Mouse (Mus musculus) kidney, adult 2 months (tissue): ENCODE results near the gene Vwa8. TPM values are rescaled to one million over a fixed set of nuclear protein-coding genes. Genes with fewer than 3 reads are reported as not detected.

Experiments
- DNase-seq: peaks from one replicate; pipeline ENCODE4 v3.0.0; 2021
- H3K27ac ChIP-seq: fragments of 200-500 bp; 2 replicates; pipeline ENCODE4 v1.5.1; 2012; ENCODE audit warnings: low read depth, low read length, control low read depth, inconsistent platforms; ENCODE audit not compliant: insufficient read depth
- H3K27me3 ChIP-seq: fragments of 200-500 bp; replicated peaks from 2 replicates; pipeline ENCODE4 v1.6.1; 2012; ENCODE audit warnings: mild to moderate bottlenecking, moderate library complexity, low read length, inconsistent platforms; ENCODE audit not compliant: control insufficient read depth, insufficient read depth
- H3K36me3 ChIP-seq: fragments of 200-500 bp; 2 replicates; pipeline ENCODE4 v1.6.1; 2012; ENCODE audit warnings: mild to moderate bottlenecking, moderate library complexity, low read length, inconsistent platforms; ENCODE audit not compliant: control insufficient read depth, insufficient read depth
- H3K4me1 ChIP-seq: fragments of 200-500 bp; 2 replicates; pipeline ENCODE4 v1.6.1; 2011; ENCODE audit warnings: low read length; ENCODE audit not compliant: control insufficient read depth, insufficient read depth
- H3K4me3 ChIP-seq: fragments of 200-500 bp; 2 replicates; pipeline ENCODE4 v1.5.1; 2011; ENCODE audit warnings: mild to moderate bottlenecking, low read depth, low read length, control low read depth; ENCODE audit not compliant: insufficient read depth
- CTCF ChIP-seq: fragments of 200-500 bp; conservative IDR thresholded peaks from 2 replicates; pipeline ENCODE4 v1.5.1; 2011; ENCODE audit warnings: low read depth, mild to moderate bottlenecking, control low read depth, low read length, moderate library complexity, mixed read lengths; ENCODE audit not compliant: insufficient read depth, insufficient read length
- POLR2A ChIP-seq: fragments of 200-500 bp; IDR thresholded peaks from one replicate; pipeline ENCODE4 v1.6.1; 2011; ENCODE audit warnings: low read depth, low read length, control low read depth
- WGBS: fragments of 180-500 bp; shearing (Covaris S2); methylation state at CpG from one replicate; pipeline ENCODE4 v1.1.7; 2018; 5-methylcytosine and 5-hydroxymethylcytosine counted together
- polyA plus RNA-seq: library from polyadenylated mRNA; depleted of rRNA; stranded (reverse); fragments of >200 nt; gene quantifications from 2 replicates; pipeline ENCODE4 v1.2.3, GENCODE M21; 2012

Gene Vwa8
- polyA plus RNA-seq, 1 experiment: 78.0 TPM

DNA sequence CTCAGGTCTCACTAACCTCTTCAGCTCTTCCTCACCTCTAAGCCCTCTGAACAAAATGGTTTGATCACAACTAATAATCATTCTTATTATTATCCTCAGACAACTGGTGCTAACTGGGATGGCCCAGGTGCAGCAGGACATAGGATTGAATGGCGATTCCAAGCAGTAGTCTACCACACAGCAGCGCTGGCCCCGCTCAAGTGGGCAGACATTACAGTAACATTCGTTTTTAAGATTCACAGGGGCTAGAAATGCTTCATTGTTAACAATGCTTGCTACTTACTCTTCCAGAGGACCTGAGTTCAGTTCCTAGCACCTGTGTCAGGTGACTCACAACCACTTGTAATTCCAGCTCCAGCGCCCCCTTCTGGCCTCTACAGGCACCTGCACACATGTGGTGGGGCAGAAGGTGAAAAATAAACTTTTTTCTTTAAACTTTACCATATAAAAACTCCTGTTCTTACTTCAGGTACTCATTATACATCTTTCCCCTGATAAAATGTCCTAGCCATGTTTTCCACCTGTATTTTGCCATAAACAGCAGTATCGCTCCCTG lies 290.3 kb downstream of the Vwa8 start:
- 93% methylated on average over 6 of the region's 6 CpGs for WGBS
- H3K27ac ChIP-seq: no peak overlapping the region

DNA sequence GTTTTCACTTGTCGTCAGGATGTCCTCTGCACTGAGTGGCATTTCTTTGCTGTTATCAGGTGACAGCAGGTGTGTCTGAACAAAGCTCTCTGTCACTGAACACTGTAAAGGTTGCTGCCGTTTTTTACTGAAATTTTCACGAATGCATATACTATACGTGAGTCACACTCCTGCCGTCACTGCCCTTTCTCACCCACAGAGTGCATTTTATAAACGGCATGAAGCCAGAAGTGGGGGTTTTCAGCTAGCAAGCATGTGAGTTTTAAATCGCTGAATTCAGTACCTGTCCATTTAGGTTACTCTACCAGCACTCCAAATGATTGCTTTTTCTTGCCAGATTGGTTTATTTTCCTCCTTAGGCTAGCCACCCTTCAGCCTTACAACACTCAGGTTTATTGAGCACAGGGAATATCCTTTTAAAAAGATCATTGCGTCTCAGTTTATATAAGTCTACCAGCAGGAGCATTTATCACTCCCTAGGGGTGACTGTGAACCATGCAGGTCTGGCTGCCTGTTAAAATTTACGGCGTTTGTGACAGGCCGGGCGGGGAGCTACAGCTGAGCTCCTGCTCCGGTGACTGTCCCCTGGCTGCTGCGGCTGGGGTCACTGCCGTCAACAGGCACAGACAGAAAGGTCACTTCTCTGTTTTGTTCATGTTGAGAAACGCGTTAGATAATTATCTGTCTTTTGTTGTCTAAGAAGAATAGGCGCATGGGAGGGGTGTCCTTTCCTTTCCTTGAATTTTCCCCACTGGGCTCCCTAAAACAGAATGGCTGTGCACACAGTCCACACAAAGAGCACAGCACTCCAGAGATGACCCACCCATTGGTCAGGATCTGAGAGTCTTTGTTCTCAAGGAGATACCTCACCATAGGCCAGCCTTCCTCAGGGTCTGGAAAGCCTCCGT lies 291.3 kb downstream of the Vwa8 start:
- H3K4me1 ChIP-seq: peaks cover 3% of the 10 kb centered on the region; the same call in 1 of the 2 replicates
- 42% methylated on average over 19 of the region's 19 CpGs for WGBS
- no peak overlapping the region for H3K4me3 ChIP-seq
- no peaks in the 10 kb centered on the region for H3K27me3 ChIP-seq
- no peak for TF ChIP-seq POLR2A
- TF ChIP-seq CTCF: no peak
- DNase-seq: peak; percentile 89
- no peaks in the 10 kb centered on the region for H3K36me3 ChIP-seq
- peak overlapping the region; percentile 39 for H3K27ac ChIP-seq

More for the DNA sequence above, 290.3 kb downstream of the Vwa8 start:
- peaks cover 3% of the 10 kb centered on the region; the same call in 1 of the 2 replicates for H3K4me1 ChIP-seq
- H3K4me3 ChIP-seq: no peak overlapping the region
- H3K27me3 ChIP-seq: no peaks in the 10 kb centered on the region
- DNase-seq: no peak
- H3K36me3 ChIP-seq: no peaks in the 10 kb centered on the region
- TF ChIP-seq POLR2A (no peak), CTCF (peak; percentile 13; the same call in 1 of the 2 replicates)

DNA sequence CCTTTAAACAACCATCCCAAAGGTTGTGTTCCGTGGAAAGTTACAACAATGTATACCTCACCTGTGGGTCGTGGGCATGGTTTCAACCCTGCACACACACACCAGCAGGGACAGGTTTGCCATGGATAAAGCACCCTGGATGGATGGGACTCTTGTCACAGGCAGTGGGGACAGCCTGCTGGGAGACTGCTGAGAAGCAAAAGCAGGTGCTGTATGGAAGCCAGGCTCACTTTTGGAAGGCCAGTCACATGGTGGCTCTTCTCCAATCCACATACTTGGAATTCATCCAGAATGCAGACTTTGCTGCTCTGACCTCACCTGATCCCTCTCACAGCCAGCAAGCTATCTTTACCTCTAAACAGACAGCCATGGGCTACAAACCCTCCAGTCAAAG lies 292.0 kb downstream of the Vwa8 start:
- H3K4me1 ChIP-seq: peaks cover 3% of the 10 kb centered on the region; the same call in 1 of the 2 replicates
- peak; percentile 67 for DNase-seq
- 64% methylated on average over 2 of the region's 2 CpGs for WGBS
- H3K36me3 ChIP-seq: no peaks in the 10 kb centered on the region
- peak overlapping the region; percentile 39; the same call in 1 of the 2 replicates for H3K27ac ChIP-seq
- TF ChIP-seq POLR2A: no peak
- TF ChIP-seq CTCF: no peak
- H3K27me3 ChIP-seq: no peaks in the 10 kb centered on the region
- H3K4me3 ChIP-seq: no peak overlapping the region

DNA sequence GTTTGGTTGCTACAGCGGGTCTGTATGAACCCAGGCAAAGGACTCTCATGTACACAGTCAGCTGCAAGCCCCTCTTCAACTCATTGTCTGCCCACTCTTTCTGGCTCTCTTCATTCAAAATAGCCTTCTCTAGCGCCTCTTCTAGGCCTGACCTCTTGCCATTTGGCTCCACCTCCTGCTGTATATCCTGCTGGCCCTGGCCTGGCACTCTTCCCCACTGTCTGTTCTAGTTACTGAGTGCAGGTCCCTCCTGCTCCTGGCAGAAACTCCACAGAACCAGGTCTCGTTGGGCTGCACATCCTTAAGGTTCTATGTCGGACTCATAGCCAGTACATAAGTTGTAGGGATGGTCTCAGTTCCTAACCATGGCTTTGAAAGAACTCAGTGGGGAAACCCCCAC lies 293.5 kb downstream of the Vwa8 start:
- peaks cover 3% of the 10 kb centered on the region; the same call in 1 of the 2 replicates for H3K4me1 ChIP-seq
- H3K27me3 ChIP-seq: no peaks in the 10 kb centered on the region
- H3K36me3 ChIP-seq: no peaks in the 10 kb centered on the region
- no peak overlapping the region for H3K27ac ChIP-seq
- H3K4me3 ChIP-seq: no peak overlapping the region
- 92% methylated on average over 4 of the region's 4 CpGs for WGBS
- DNase-seq: no peak
- no peak for TF ChIP-seq POLR2A
- TF ChIP-seq CTCF: no peak

DNA sequence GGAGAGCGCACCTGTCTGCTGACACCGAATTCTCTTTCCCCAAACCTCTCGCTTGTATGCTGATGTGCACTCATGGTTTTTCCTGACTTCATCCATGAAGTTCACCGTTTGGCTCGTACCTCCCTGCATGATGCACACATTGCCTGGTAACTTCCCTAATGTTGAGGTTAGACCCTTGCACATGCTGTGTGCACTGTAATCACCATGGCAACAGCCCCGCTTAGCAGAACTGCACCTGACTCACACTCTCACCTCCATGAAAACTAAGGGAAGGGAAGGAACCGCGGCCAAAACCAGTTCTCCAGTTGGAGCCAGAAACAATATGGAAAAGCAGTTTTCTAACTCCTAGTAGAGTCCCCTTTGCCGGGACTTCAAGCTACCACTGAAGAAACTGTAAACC lies 294.8 kb downstream of the Vwa8 start:
- Histone ChIP-seq H3K4me1 (peaks cover 3% of the 10 kb centered on the region; the same call in 1 of the 2 replicates), H3K27ac (no peak overlapping the region), H3K36me3 (no peaks in the 10 kb centered on the region), H3K4me3 (no peak overlapping the region), H3K27me3 (no peaks in the 10 kb centered on the region)
- WGBS: 91% methylated on average over 9 of the region's 9 CpGs
- TF ChIP-seq POLR2A (no peak), CTCF (no peak)
- no peak for DNase-seq

DNA sequence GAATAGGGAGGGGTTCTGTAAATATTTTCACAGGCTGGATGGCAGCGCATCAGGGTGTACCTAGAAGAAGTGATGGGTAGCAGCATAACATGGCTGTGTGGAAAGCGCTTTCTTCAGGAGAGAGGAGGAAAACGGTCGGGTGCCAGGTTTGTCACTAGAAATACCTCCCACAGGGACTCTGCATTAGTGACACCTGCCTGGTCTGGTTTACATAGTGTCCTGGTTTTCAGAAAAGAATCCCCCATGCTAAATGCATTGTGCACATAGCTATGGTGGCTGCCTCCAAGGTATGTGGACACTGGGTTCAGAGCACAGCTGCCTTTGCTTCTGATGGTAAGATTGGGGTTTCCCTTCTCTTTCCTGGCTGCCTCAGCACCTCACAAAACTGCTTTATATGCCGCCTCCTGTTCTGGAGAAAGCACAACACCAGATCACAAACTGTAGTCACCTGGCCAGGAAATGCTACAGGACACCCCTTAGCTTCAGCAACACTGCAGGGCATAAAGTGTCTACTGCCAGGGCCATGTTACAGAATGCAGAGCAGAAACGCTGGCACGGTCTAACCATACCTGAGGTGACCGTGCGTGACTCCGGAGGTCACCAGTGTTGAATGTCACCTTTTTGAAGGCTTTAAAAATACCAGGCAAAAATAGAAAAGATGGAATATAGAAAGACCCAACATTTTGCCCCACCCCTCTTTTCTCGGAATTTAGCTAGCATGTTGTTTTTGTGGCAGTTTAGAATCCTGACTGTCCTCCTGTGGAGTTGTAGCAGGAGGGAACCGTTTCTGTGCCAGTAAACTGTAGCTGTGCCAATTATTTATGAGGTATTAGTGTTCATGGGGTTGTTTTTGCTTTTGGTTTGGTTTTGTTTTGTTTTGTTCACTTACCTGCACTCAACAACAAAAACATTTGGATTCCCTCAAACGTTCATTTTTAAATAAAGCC lies 295.7 kb downstream of the Vwa8 start:
- H3K36me3 ChIP-seq: no peaks in the 10 kb centered on the region
- 0 out of 2 replicates have a peak overlapping the region, but pooled peaks have one; percentile 1 for H3K27ac ChIP-seq
- H3K27me3 ChIP-seq: no peaks in the 10 kb centered on the region
- DNase-seq: peak; percentile 32
- peaks cover 3% of the 10 kb centered on the region; the same call in 1 of the 2 replicates for H3K4me1 ChIP-seq
- TF ChIP-seq CTCF (no peak), POLR2A (no peak)
- WGBS: 57% methylated on average over 13 of the region's 13 CpGs
- no peak overlapping the region for H3K4me3 ChIP-seq
